Mouse (Mus musculus) liver, adult 2 months (tissue): ENCODE measurements at regions not wholly inside any gene's neighbourhood (a gene's known extent, or its start where the extent isn't known, plus 50 kb on each side); places are given as distances from the start of the nearest gene placed in this dataset.

ENCODE experiments used
- CTCF ChIP-seq: fragments of 200-500 bp; IDR thresholded peaks from 2 replicates; pipeline ENCODE4 v1.5.1; 2011; ENCODE audit warnings: low read depth, low read length, control low read depth
- POLR2A ChIP-seq: fragments of 200-500 bp; IDR thresholded peaks from 2 replicates; pipeline ENCODE4 v1.6.1; 2011; ENCODE audit warnings: low read length, control low read depth; ENCODE audit not compliant: insufficient read depth; ENCODE audit errors: extremely low read depth

DNA sequence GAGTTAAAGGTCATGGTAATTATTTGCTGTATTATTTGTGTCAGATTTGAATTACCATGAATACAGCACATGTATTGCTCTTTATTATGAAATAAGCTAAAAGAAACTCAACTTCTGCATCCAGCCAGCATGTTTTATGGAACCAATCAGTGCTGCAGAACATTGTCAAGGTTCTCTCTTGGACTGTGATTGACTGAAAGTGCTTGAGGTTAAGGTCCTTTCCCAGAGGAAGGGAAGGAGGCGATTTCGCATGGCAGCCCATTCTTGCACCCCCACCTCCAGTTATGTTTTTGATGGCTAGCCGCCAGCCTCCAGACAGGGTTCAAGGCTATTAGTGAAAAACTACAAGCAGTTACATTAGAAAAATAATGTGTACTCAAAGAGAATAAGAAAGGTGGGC is 1717.9 kb upstream of the Acvr2a start:
- TF ChIP-seq POLR2A = no peak
- TF ChIP-seq CTCF = no peak
